Mouse (Mus musculus) kidney, embryonic 16.5 days (tissue): ENCODE measurements around the gene Tent5a. TPM values are rescaled to one million over a fixed set of nuclear protein-coding genes. Genes with fewer than 3 reads are reported as not detected.

Experiments
- ATAC-seq: fragments of 200-750 bp; cut with Nextera tagmentation; 2 replicates; pipeline ENCODE4 v1.8.0; 2017; ENCODE audit warnings: moderate TSS enrichment; ENCODE audit not compliant: low FRiP score, low TSS enrichment
- H3K27ac ChIP-seq: fragments of 300-500 bp; sonication (generic); 2 replicates; pipeline ENCODE4 v1.5.1; 2014; ENCODE audit warnings: low read length
- H3K27me3 ChIP-seq: fragments of 300-500 bp; sonication (generic); 2 replicates; pipeline ENCODE4 v1.6.1; 2014; ENCODE audit warnings: low read length, control low read depth, mixed read lengths; ENCODE audit not compliant: insufficient read depth
- H3K36me3 ChIP-seq: fragments of 300-500 bp; sonication (generic); 2 replicates; pipeline ENCODE4 v1.6.1; 2014; ENCODE audit warnings: low read length, control low read depth, mixed read lengths; ENCODE audit not compliant: insufficient read depth
- H3K4me1 ChIP-seq: fragments of 300-500 bp; sonication (generic); 2 replicates; pipeline ENCODE4 v1.6.1; 2014; ENCODE audit warnings: low read length, control low read depth, mixed read lengths; ENCODE audit not compliant: insufficient read depth
- H3K4me2 ChIP-seq: fragments of 300-500 bp; sonication (generic); replicated peaks from 2 replicates; pipeline ENCODE4 v1.6.1; 2014; ENCODE audit warnings: low read depth, low read length
- H3K4me3 ChIP-seq: fragments of 300-500 bp; sonication (generic); 2 replicates; pipeline ENCODE4 v1.5.1; 2014; ENCODE audit warnings: mild to moderate bottlenecking, low read length
- H3K9ac ChIP-seq: fragments of 300-500 bp; sonication (generic); replicated peaks from 2 replicates; pipeline ENCODE4 v1.6.1; 2014; ENCODE audit warnings: low read length
- H3K9me3 ChIP-seq: fragments of 300-500 bp; sonication (generic); 2 replicates; pipeline ENCODE4 v1.6.1; 2016; ENCODE audit warnings: low read length, control low read depth
- WGBS: fragments of 180-500 bp; shearing (Covaris S2); extraction: QIAGEN DNeasy Blood & Tissue Kit; methylation state at CpG from one replicate; pipeline ENCODE4 v1.1.7; 2014; 5-methylcytosine and 5-hydroxymethylcytosine counted together
- polyA plus RNA-seq: library from polyadenylated mRNA; unstranded; fragments of >200 nt; fragmentation: Nextera tagmentation; extraction: Ambion mirVana; gene quantifications from 2 replicates; pipeline ENCODE4 v1.2.1, GENCODE M21; 2015

Gene Tent5a
- 2.8 and 3.0 TPM in 2 replicates for polyA plus RNA-seq

- peak within 1 kb of the TSS; percentile 80 for H3K4me3 ChIP-seq
- no peaks in the 10 kb centered on the region for H3K36me3 ChIP-seq
- H3K27ac ChIP-seq: peak within 1 kb of the TSS; percentile 78; the same call in 1 of the 2 replicates
- H3K4me1 ChIP-seq: peaks cover 14% of the 10 kb centered on the region; the same call in 1 of the 2 replicates
- peaks cover 17% of the 10 kb centered on the region; the same call in 1 of the 2 replicates for H3K27me3 ChIP-seq
- peak within 1 kb of the TSS; percentile 66 for H3K9ac ChIP-seq
- H3K4me2 ChIP-seq: peak within 1 kb of the TSS; percentile 95
- no peaks in the 10 kb centered on the region for H3K9me3 ChIP-seq
- whole genome bisulfite sequencing: under 1% methylated on average over 72 of the region's 72 CpGs
- ATAC-seq: peak; percentile 95
These were observed at the start of gene Tent5a for GRCm38 (mm10) chr9:85327242-85328211. TSS of gene Tent5a (minus strand) at chr9:85327348.

- no peaks in the 10 kb centered on the region for H3K27me3 ChIP-seq
- no peak overlapping the region for H3K4me3 ChIP-seq
- no peak; the same call in 1 of the 2 replicates for ATAC-seq
- no peak overlapping the region for H3K27ac ChIP-seq
- 77% methylated on average over 3 of the region's 3 CpGs for WGBS
- H3K9me3 ChIP-seq: no peaks in the 10 kb centered on the region
- no peak overlapping the region for H3K4me2 ChIP-seq
- no peaks in the 10 kb centered on the region for H3K4me1 ChIP-seq
- H3K36me3 ChIP-seq: no peaks in the 10 kb centered on the region
- H3K9ac ChIP-seq: no peak overlapping the region
These were observed 49.6 kb upstream of the Tent5a start for GRCm38 (mm10) chr9:85376643-85377307.

- 68% methylated on average over 4 of the region's 4 CpGs for WGBS
- Histone ChIP-seq H3K27ac (no peak overlapping the region), H3K9me3 (no peaks in the 10 kb centered on the region), H3K4me1 (no peaks in the 10 kb centered on the region), H3K4me2 (no peak overlapping the region), H3K9ac (no peak overlapping the region), H3K27me3 (no peaks in the 10 kb centered on the region), H3K36me3 (no peaks in the 10 kb centered on the region), H3K4me3 (no peak overlapping the region)
- ATAC-seq: no peak
These were observed 48.0 kb upstream of the Tent5a start for GRCm38 (mm10) chr9:85375152-85375551.

GRCm38 (mm10) chr9:85372034-85372433 lies 44.9 kb upstream of the Tent5a start:
- no peaks in the 10 kb centered on the region for H3K9me3 ChIP-seq
- peak; percentile 61; the same call in 1 of the 2 replicates for ATAC-seq
- H3K4me3 ChIP-seq: no peak overlapping the region
- H3K9ac ChIP-seq: no peak overlapping the region
- H3K36me3 ChIP-seq: no peaks in the 10 kb centered on the region
- no peak overlapping the region for H3K4me2 ChIP-seq
- 70% methylated on average over 1 of the region's 1 CpGs for WGBS
- H3K27ac ChIP-seq: 0 out of 2 replicates have a peak overlapping the region, but pooled peaks have one; percentile 29
- H3K27me3 ChIP-seq: no peaks in the 10 kb centered on the region
- no peaks in the 10 kb centered on the region for H3K4me1 ChIP-seq

GRCm38 (mm10) chr9:85369512-85369911 lies 42.4 kb upstream of the Tent5a start:
- Histone ChIP-seq H3K27ac (no peak overlapping the region), H3K9me3 (no peaks in the 10 kb centered on the region), H3K4me2 (no peak overlapping the region), H3K27me3 (no peaks in the 10 kb centered on the region), H3K4me1 (no peaks in the 10 kb centered on the region), H3K9ac (no peak overlapping the region), H3K36me3 (no peaks in the 10 kb centered on the region), H3K4me3 (no peak overlapping the region)
- WGBS: 79% methylated on average over 5 of the region's 5 CpGs
- ATAC-seq: no peak

GRCm38 (mm10) chr9:85357154-85357860 lies 30.2 kb upstream of the Tent5a start:
- 83% methylated on average over 7 of the region's 7 CpGs for WGBS

GRCm38 (mm10) chr9:85355559-85355958 lies 28.4 kb upstream of the Tent5a start:
- WGBS: 92% methylated on average over 5 of the region's 5 CpGs
- Histone ChIP-seq H3K4me3 (no peak overlapping the region), H3K4me1 (no peaks in the 10 kb centered on the region), H3K9me3 (no peaks in the 10 kb centered on the region), H3K27ac (no peak overlapping the region), H3K4me2 (no peak overlapping the region), H3K9ac (no peak overlapping the region), H3K36me3 (no peaks in the 10 kb centered on the region), H3K27me3 (no peaks in the 10 kb centered on the region)
- ATAC-seq: no peak

More at GRCm38 (mm10) chr9:85357154-85357860, 30.2 kb upstream of the Tent5a start:
- H3K27ac ChIP-seq: no peak overlapping the region
- no peaks in the 10 kb centered on the region for H3K27me3 ChIP-seq
- no peak overlapping the region for H3K9ac ChIP-seq
- no peaks in the 10 kb centered on the region for H3K9me3 ChIP-seq
- H3K36me3 ChIP-seq: no peaks in the 10 kb centered on the region
- H3K4me2 ChIP-seq: no peak overlapping the region
- ATAC-seq: no peak
- H3K4me3 ChIP-seq: no peak overlapping the region
- H3K4me1 ChIP-seq: no peaks in the 10 kb centered on the region

GRCm38 (mm10) chr9:85347823-85348523 lies 20.8 kb upstream of the Tent5a start:
- Histone ChIP-seq H3K9me3 (0 out of 2 replicates have a peak, but pooled peaks cover 2% of the 10 kb centered on the region), H3K4me3 (no peak overlapping the region), H3K4me1 (no peaks in the 10 kb centered on the region), H3K9ac (no peak overlapping the region), H3K27me3 (no peaks in the 10 kb centered on the region), H3K36me3 (no peaks in the 10 kb centered on the region), H3K4me2 (0 out of 2 replicates have a peak overlapping the region, but pooled peaks have one; percentile 1), H3K27ac (no peak overlapping the region)
- WGBS: 24% methylated on average over 10 of the region's 10 CpGs
- no peak; the same call in 1 of the 2 replicates for ATAC-seq
